Mouse (Mus musculus) left cerebral cortex, postnatal 14 days (tissue): ENCODE measurements around the gene Antxr2. TPM values are rescaled to one million over a fixed set of nuclear protein-coding genes. Genes with fewer than 3 reads are reported as not detected.

Experiments
- DNase-seq, 2 experiments: peaks; one replicate each; pipeline ENCODE4 v3.0.0; 2021 to 2022; ENCODE audit warnings: low spot score in 2 of 2, mixed read lengths in 1 of 2
- intact Hi-C: fragments of 180-260 bp; cut with DNase I; formaldehyde crosslinking; loops from one replicate; pipeline ENCODE4 v1.15.1; 2025
- total RNA-seq, 2 experiments: library from RNA; stranded (reverse); gene quantifications; 2 replicates each; pipeline ENCODE4 v1.2.3; 2021

Gene Antxr2
- total RNA-seq, 2 experiments from 2014 or later = 2.1 to 2.4 TPM

DNA sequence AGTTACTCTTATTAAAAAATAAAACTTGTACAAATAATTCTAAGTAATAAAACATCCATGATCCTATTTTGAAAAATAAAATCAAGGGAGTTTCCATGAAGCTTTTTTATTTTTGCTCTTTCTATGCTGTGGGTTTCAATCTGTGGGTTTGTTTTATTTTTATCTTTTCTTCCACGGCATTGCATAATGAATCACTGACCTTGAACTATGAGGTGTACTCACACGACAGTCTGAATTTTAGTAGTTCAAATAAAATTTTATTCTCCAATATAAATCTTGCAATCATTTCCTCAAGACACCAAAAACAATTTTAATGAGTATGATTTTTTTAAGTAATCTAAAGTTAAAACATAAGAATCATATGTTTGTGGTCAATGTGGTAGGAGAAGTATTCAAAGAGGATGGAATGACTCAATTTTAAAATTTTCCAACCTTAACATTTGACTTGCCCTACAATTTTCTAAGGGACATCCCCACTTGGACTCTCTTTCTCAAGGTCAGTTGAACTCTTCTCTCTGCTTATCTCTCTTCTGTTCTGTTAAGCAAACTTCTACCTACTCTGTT lies 31.5 kb downstream of the Antxr2 start:
- no peak for DNase-seq
- intact Hi-C loops = no loop called here

DNA sequence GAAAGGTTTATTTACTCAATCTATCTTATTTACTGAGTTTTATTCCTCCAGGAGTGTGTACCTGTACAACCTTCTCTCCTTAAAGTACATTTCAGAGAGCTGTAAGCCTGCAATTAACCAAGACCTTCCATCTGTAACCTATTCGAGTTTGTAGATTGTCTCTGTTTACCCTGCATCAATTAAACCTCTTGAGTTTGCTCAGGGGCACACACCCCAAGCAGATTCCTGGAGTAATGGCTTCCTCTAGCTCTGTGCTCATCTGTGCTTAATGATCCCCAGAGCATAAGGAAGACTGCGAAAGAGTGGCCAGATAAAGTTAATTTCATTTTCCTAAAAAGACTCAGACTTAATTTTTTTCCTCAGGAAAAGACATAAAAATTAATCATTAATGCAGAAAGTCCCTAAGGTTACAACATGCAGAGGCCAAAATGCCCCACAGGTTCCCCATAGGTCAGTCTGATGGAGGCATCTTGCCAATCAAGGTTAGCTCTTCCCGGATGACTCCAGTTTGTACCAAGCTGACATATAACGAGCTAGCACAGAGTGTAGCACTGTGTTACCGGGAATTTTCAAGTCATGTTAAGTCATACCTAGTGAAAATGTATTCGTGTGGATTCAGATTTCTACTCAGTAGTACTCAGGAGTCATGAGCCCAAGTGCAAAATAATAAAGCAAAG lies 34.2 kb downstream of the Antxr2 start:
- intact Hi-C loops = no loop called here
- DNase-seq = no peak

DNA sequence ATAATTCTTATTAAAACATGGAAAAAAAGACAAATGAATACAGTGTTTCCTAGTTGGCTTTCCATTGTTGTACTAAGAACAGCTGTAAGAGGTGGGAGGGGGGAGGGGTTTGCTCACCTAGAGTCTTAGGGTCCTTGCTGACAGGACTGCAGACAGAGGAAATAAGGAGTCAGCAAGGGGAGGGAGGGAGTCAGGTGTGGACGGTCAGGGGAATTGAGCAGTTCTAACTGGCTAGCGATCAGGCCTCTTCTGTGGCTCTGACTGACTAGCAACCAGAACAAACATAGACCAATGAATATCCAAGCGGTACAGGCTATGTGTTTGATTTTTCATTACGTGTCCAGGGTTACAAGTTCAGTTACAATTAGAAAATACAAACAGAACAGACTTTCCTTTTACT lies 35.0 kb downstream of the Antxr2 start:
- intact Hi-C loops = no loop called here

DNA sequence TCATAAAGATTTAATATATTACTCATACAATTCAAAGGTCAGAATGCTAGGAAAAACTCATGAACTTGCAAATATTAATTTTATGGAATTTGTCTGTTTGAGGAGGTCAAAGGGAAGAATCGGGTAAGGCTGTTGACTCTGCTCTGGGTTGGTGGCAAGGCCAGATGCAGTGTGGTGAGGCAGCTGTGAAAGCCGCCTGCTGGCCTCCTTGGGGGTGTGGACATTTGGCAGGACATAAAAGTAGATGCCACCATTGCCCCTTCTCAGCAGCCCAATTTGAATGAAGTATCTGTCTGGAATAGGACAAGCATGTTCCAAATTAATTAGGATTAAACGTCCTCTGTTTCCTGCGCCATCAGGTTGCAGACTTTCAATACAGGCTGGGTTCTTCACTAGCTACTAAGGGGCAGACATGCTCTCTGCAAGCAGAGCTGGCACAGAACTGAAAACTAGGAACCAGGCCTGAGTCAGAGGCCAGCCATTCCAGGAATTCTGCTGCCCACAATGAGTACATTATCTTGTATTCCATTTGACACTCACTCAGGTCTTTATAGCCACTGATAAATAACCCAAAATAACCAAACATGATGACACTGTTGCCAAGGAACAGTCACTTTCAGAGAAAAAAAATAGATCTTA lies 44.1 kb downstream of the Antxr2 start:
- intact Hi-C loops = no loop called here
- no peak for DNase-seq

More for the DNA sequence above, 35.0 kb downstream of the Antxr2 start:
- DNase-seq = no peak

- intact Hi-C loops = no loop called here
- DNase-seq = no peak
Observed at GRCm38 (mm10) chr5:97983375-97983774, 47.5 kb downstream of the Antxr2 start.

GRCm38 (mm10) chr5:97980472-97980871 lies 50.4 kb downstream of the Antxr2 start:
- peak in 1 of 2 experiments; percentile 7 for DNase-seq
- intact Hi-C loops = no loop called here

DNA sequence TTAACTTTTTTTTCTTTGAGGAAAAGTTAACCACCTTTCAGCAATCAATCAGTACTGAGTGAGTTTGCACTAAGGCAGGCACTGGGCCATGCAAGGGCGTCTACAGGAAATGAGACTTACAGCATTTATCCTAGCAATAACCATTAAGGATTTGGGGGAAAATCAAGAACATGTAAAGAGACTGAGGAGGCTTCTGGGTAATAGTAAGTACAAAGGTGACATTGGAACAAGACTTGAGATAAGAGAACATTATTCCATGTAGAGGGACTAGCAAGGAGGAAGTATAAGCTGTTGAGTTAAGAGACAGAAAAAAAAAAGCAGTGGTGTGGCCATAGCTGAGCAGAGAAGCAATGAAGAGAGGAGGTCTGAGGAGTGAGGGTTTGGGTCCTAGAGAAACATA lies 57.5 kb downstream of the Antxr2 start:
- DNase-seq = no peak
- intact Hi-C loops = no loop called here

- intact Hi-C loops = no loop called here
- DNase-seq = no peak
Observed at GRCm38 (mm10) chr5:97972029-97972428, 58.8 kb downstream of the Antxr2 start.

DNA sequence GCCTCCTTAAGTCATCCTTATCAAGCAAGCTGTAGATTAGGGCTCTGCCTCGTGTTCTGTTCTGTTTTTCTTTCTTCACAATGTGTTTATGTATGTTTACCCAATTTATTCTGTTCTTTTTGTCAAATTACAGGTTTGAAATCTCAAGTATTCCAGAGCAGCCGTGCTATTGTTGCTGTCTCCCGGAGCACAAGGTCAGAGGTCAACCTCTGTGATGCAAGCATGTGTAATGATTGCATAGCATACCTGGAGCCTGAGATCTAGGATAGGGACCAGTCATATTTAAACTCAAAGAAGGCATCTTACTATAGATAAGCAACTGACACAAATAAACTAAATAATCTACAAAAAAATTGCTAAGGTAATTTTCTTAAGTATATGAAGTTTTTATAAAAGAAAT lies 59.6 kb downstream of the Antxr2 start:
- DNase-seq = no peak
- intact Hi-C loops = no loop called here

DNA sequence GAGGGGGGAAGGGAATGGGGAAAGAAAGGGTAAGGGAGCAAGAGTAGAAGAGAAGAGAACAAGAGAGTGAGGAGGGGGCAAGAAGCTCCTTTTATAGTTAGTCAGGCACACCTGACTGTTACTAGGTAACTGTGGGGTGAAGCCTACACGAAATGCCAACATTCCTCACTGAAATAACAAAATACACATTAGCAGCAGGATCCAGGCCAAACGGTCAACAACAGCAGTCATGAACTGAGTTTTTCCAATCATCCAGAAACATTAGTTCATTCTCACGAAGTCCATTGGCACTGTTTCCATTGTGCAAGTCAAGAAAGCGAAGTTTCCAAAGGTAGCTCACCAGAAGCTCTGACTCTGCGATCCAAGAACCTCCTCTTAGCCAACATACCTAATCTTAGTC lies 63.8 kb downstream of the Antxr2 start:
- no peak for DNase-seq
- intact Hi-C loops = no loop called here

DNA sequence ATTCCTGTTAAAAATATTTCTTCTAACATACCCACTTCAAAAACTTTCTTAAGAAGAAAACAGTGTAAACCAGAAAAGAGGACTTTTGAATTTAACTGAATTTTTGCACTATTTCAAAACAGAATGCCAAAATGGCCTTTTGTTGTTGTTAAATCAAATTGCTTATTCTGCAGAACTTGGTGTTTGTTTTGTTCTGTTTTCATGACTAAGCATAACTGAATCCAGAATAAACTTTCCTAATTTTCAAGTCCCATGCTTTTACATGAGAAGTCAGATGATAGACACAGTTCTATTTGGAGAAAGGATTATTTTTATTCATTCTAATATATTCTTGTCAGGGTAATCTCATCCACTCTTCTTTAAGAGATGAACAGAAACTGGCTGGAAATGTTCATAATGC lies 64.7 kb downstream of the Antxr2 start:
- intact Hi-C loops = no loop called here
- DNase-seq = no peak

DNA sequence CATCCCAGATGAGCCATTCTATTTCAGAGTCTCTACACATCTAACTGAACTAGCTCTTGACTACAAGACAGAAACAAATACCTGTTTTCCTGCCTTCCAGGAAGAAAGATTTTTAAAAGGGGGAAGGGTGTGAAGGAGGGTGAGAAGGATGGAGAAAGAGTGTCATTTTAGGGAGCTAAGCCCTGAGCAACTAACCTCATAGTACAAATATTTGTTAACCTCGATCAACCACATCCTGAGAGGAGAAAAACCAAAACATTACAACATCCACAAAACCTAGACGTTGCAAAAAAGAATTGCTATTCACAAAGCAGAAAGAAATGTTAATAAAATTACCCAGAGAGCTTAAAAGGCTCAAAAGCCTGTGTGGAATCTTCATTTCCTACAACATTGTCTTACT lies 66.4 kb downstream of the Antxr2 start:
- intact Hi-C loops = no loop called here
- DNase-seq = no peak

DNA sequence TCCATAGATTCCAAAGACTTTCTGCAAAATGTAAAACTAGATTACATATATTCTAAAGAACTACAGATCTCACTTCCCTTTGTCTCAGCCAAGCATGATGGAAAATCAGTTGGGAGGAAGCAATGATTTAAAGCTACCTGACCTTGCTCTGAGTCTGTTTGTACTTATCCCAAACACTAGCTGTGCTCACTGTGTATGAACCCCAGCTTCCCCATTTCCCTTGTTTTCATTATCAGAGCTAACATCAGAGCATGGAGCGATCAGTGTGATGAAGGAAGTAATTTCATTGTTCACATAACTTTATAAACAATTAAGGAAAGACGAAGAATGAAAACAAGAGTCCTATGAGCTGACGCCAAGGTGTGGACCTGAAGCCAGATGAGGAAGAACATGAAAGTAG lies 68.3 kb downstream of the Antxr2 start:
- DNase-seq = no peak
- intact Hi-C loops = no loop called here

GRCm38 (mm10) chr5:97961786-97962185 lies 69.1 kb downstream of the Antxr2 start:
- no peak for DNase-seq
- intact Hi-C loops = no loop called here

- no peak for DNase-seq
- intact Hi-C loops = no loop called here
Observed at GRCm38 (mm10) chr5:97959651-97960050, 71.2 kb downstream of the Antxr2 start.

- intact Hi-C loops = no loop called here
- no peak for DNase-seq
Observed at GRCm38 (mm10) chr5:97959010-97959409, 71.8 kb downstream of the Antxr2 start.

DNA sequence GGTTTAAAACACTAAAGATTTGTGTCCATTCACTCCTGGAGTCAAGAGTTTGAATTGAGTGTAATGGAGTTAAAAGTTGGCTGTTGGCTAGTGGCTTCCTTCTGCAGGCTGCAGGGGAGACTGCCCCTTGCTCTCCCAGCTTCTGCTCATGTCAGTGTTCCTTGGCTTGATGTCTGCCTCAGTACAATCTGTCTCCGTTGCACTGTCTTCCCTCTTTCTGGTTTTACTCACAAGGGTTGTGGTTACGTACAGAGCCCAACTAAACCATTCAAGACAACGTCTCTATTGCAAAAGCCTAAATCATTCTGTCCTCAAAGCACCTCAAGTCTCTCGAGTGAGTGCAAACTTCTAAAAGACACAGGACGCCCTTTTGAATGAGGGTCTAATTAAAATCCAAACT lies 73.3 kb downstream of the Antxr2 start:
- intact Hi-C loops = no loop called here
- no peak for DNase-seq

GRCm38 (mm10) chr5:97954193-97954772 lies 76.6 kb downstream of the Antxr2 start:
- intact Hi-C loops = no loop called here
- no peak for DNase-seq

DNA sequence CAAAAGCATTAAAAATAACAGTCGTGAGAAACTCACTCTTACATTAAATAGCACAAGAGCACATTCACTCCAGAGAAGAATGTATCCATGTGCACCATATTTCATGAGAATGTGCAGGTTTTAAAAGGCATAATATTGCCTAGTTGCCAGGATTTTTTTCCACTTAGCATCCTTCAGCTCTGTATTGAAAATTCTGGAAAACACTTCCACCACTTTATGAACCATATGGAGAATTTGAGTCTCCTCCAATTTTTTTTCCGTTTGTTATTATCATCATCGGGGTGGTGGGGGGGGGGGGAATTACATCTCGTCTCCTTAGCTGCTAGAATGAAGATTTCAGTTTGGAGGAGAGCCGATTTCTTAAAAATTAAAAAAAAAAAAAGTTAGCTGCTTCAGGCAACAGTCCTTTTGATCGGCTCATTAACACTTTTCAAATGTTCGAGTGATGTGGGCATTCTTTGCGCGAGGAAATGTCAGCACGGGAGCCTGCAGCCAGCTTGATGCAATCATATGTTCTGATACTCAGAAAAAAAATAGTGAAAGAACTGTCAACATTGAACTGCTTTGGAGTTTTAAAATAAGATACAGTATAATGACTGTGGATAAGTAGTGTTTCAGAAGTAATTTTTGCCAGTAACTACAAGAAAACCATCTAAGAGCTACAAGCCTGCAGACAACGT lies 77.5 kb downstream of the Antxr2 start:
- intact Hi-C loops = no loop called here
- DNase-seq = peak; percentile 7 to 22

DNA sequence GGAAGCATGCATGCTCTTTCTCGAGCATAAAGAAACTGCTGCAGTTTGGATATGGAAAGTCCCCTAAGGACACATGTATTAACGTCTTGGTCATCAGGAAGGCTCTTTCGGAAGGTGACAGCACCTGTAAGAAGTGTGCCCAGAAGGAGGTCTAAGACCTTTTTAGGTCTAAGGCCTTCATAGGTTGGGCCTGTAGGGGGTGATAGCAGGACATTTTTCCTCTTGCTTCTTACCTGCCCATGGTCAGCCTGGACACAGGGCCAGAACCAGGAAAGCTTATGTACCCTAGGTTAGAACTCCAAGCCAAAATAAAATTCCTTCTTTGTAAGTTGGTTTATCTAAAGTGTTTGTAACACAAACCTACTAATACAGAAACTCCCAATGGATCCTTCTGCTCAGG lies 83.6 kb downstream of the Antxr2 start:
- intact Hi-C loops = no loop called here
- no peak for DNase-seq
